Mouse (Mus musculus): Measurements from ENCODE around the gene Cdnf. TPM values are rescaled to one million over a fixed set of nuclear protein-coding genes. Genes with fewer than 3 reads are reported as not detected.

Cdnf gene
- polyA plus RNA-seq (2015; fragmentation: Nextera tagmentation; extraction: Ambion mirVana) = 0.12 and 0.19 TPM in 2 replicates

- Histone ChIP-seq H3K4me1 (peaks cover 16% of the 10 kb centered on the region), H3K4me3 (replicated peaks) (peak within 1 kb of the TSS; percentile 76), H3K27me3 (no peaks in the 10 kb centered on the region), H3K36me3 (peaks cover 32% of the 10 kb centered on the region), H3K27ac (peak within 1 kb of the TSS; percentile 81), H3K9me3 (replicated peaks) (no peaks in the 10 kb centered on the region), H3K9ac (peak within 1 kb of the TSS; percentile 83), H3K4me2 (peak within 1 kb of the TSS; percentile 77)
- WGBS = under 1% methylated on average over 60 of the region's 60 CpGs
- ATAC-seq (replicated peaks; ENCODE audit: low FRiP score) = peak; percentile 100
Observed at GRCm38 (mm10) chr2:3512552-3513454, at the start of gene Cdnf, which contains the start of the genes Gm45902 and Hspa14. Gene Cdnf, plus strand, starts transcription at chr2:3513030. Gene Gm45902, minus strand, starts transcription at chr2:3512790. Gene Hspa14, minus strand, starts transcription at chr2:3512814.

DNA sequence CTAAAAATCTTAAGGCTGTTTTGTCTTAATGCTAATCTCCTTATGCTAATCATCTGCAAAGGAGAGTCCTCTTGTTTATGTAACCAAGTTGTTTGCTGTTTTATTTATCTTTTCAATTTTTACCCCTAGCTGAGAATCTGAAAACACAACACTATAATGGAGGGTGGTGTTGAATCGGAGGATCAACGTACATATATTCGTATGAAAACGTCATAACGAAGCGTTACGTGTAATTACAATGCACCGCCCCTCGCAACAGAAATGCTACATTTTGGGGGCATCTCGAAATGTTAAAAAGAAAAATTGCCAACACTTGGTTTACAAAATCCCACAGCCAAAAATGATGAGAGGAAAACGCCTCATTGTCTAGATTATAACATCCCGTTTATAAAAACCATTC, 38.9 kb upstream of the Cdnf start:
- Histone ChIP-seq H3K27ac (peak overlapping the region; percentile 95), H3K36me3 (peaks cover 9% of the 10 kb centered on the region; the same call in 1 of the 2 replicates), H3K9me3 (replicated peaks) (no peaks in the 10 kb centered on the region), H3K4me1 (peaks cover 8% of the 10 kb centered on the region), H3K4me3 (replicated peaks) (peak overlapping the region; percentile 75), H3K9ac (peak overlapping the region; percentile 83), H3K27me3 (no peaks in the 10 kb centered on the region), H3K4me2 (peak overlapping the region; percentile 77)
- under 1% methylated on average over 12 of the region's 12 CpGs for WGBS
- ATAC-seq (replicated peaks; ENCODE audit: low FRiP score) = no peak

DNA sequence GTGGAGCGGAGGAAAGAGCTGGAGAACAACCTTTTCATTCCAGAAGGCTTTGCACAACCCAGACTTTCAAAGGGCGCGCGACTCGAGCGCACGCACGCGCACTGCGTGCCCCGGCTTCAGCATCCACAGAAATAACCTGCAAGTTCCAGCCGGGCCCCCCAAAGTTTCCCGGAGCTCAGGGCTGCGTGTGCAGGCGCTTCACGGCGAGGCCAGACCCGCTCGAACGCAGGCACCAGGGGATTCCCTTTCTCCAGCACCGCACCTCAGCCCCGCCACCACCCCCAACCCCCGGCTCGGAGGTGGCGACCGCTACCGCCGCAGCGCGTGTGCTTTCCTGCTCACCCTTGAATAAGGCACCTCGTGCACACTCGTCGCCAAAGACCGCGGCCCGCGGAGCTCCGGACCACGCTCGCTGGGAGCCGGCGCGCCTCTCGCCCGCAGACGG, 38.4 kb upstream of the Cdnf start:
- Histone ChIP-seq H3K36me3 (peaks cover 9% of the 10 kb centered on the region; the same call in 1 of the 2 replicates), H3K4me2 (peak overlapping the region; percentile 77), H3K9ac (peak overlapping the region; percentile 83), H3K27ac (peak overlapping the region; percentile 95), H3K4me1 (peaks cover 8% of the 10 kb centered on the region), H3K9me3 (replicated peaks) (no peaks in the 10 kb centered on the region), H3K4me3 (replicated peaks) (peak overlapping the region; percentile 75), H3K27me3 (no peaks in the 10 kb centered on the region)
- ATAC-seq (replicated peaks; ENCODE audit: low FRiP score) = peak; percentile 82
- under 1% methylated on average over 46 of the region's 46 CpGs for WGBS

DNA sequence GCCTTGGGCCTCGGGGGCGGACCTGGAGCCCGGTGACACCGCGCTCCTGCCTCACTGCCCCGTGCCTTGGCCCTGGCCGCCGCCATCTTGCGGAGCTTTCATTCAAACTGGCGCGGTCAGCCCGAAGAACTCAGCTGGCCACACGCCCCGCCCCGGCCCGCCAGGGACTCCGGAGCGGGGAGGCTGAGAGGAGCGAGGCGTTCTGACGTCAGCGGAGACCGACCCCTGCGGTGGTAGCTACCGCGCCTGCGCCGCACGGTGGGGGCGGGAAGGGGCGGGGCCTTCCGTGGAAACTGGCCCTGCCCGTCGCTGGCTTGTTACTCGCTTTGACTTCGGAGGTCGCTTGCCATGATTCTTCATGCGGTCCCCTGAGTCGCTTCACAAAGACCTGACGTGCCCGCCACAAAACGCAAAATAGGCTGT, 38.0 kb upstream of the Cdnf start, which contains the start of gene Suv39h2:
Suv39h2 (minus strand) TSS at position 171 of the 423 bp plus-strand sequence.
- Histone ChIP-seq H3K4me1 (peaks cover 8% of the 10 kb centered on the region), H3K9me3 (replicated peaks) (no peaks in the 10 kb centered on the region), H3K27me3 (no peaks in the 10 kb centered on the region), H3K4me2 (peak within 1 kb of the TSS; percentile 77), H3K36me3 (peaks cover 6% of the 10 kb centered on the region; the same call in 1 of the 2 replicates), H3K9ac (peak within 1 kb of the TSS; percentile 83), H3K4me3 (replicated peaks) (peak within 1 kb of the TSS; percentile 75), H3K27ac (peak within 1 kb of the TSS; percentile 95)
- ATAC-seq (replicated peaks; ENCODE audit: low FRiP score) = peak; percentile 99
- under 1% methylated on average over 40 of the region's 42 CpGs for WGBS

DNA sequence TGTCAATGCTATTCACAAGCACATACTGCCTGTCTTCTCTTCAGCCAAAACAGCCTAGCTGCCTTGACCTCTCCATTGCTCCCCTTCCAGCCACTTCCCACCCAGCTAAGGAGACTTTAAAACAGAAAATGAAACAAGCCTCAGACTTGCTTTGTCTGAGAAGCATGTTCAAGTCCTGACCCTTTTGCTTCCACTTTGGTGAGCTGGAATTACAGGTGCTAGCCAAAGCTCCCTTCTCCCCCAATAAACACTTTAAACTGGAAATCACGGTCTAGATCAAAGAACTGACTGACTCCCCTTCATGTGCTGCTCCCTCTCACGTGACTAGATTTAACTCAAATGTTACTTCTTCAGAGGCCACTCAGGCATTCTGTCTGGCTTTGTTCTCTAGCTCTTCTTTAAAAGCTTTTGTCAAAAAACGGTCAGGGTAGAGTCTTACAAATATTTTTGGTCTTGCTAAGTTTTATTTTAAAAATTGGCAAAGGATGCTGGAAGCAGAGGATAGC, 37.0 kb upstream of the Cdnf start:
- no peak overlapping the region for H3K27ac ChIP-seq
- no peaks in the 10 kb centered on the region for H3K9me3 ChIP-seq (replicated peaks)
- no peaks in the 10 kb centered on the region for H3K27me3 ChIP-seq
- no peak for ATAC-seq (replicated peaks; ENCODE audit: low FRiP score)
- H3K36me3 ChIP-seq = no peaks in the 10 kb centered on the region
- H3K4me3 ChIP-seq (replicated peaks) = no peak overlapping the region
- H3K4me2 ChIP-seq = peak overlapping the region; percentile 77
- H3K4me1 ChIP-seq = peaks cover 8% of the 10 kb centered on the region
- no peak overlapping the region for H3K9ac ChIP-seq
- 48% methylated on average over 3 of the region's 3 CpGs for WGBS

DNA sequence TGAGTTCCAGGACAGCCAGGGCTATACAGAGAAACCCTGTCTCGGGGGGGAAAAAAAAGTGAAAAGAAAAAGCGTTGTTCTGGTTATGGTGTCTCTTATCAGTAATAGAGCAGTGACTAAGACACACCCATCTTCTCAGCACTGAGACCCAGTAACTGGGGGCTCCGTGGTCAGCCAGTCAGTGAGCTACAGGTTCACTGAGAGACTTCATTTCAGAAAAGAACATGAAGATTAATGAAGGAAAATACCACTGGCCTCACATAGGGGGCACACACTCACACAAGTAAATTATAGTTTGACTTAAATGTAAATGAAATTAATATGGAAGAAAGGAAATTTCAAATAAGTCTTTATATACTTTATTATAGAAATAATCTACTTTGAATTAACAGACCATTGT, 32.6 kb upstream of the Cdnf start:
- Histone ChIP-seq H3K4me3 (replicated peaks) (no peak overlapping the region), H3K9ac (no peak overlapping the region), H3K4me2 (no peak overlapping the region), H3K36me3 (no peaks in the 10 kb centered on the region), H3K27me3 (no peaks in the 10 kb centered on the region), H3K4me1 (no peaks in the 10 kb centered on the region), H3K9me3 (replicated peaks) (no peaks in the 10 kb centered on the region), H3K27ac (no peak overlapping the region)
- no peak for ATAC-seq (replicated peaks; ENCODE audit: low FRiP score)
- WGBS = 85% methylated on average over 3 of the region's 3 CpGs

- Histone ChIP-seq H3K27ac (no peak overlapping the region), H3K4me2 (no peak overlapping the region), H3K27me3 (no peaks in the 10 kb centered on the region), H3K36me3 (peaks cover 56% of the 10 kb centered on the region), H3K4me1 (no peaks in the 10 kb centered on the region), H3K9ac (no peak overlapping the region), H3K4me3 (replicated peaks) (no peak overlapping the region), H3K9me3 (replicated peaks) (no peaks in the 10 kb centered on the region)
- no peak for ATAC-seq (replicated peaks; ENCODE audit: low FRiP score)
- WGBS = 90% methylated on average over 3 of the region's 3 CpGs
Observed at GRCm38 (mm10) chr2:3489816-3490215, 23.0 kb upstream of the Cdnf start.

DNA sequence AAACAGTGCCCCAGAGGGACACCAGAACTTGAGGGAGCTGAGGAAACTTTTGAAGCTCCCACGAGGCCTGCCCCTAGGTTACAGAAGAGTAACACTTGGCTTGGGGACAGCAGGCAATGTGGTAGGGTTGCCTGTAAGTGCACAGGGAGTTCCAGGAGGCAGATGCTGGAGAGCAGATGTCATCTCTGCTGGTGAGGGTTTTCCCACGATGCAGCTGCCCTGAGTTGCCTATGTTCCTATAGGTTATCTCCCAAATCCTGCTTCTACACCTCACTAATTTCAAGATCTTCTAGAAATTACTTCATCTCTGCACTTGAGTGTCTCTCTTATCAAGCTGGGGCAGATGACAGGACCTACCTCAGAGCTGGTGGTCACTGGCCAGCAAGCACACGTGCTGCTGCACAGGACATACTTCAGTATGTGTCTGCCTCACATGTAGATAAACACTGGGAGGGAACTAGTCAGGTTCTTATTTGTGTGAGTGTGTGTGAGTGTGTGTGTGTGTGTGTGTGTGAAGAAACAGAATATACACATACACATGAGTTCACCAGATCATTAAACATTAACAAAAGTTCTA, 18.9 kb upstream of the Cdnf start:
- Histone ChIP-seq H3K4me3 (replicated peaks) (no peak overlapping the region), H3K36me3 (peaks cover 88% of the 10 kb centered on the region), H3K4me1 (no peaks in the 10 kb centered on the region), H3K4me2 (no peak overlapping the region), H3K27ac (no peak overlapping the region), H3K27me3 (no peaks in the 10 kb centered on the region), H3K9ac (no peak overlapping the region), H3K9me3 (replicated peaks) (no peaks in the 10 kb centered on the region)
- ATAC-seq (replicated peaks; ENCODE audit: low FRiP score) = no peak
- 82% methylated on average over 3 of the region's 3 CpGs for WGBS

- WGBS = 93% methylated on average over 6 of the region's 6 CpGs
Observed at GRCm38 (mm10) chr2:3499543-3499942, 13.3 kb upstream of the Cdnf start.

DNA sequence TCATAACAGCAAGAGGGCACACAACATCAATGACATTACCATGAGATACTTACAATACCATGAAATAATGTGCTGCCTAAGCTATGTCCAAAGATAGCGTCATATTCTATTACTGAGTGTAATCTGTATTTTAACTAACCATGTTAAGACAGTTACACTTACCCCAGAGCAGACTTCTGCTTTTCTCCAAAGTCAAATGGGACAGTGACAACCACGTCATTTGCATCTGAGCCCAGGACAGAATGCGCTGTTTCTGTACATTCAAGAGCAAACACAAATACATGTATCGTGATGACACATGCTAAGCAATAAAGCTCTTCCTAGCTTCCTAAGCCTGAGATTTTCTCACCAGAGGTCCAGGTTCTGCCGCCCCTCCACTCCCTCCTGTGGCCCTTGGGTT, 11.9 kb upstream of the Cdnf start:
- H3K4me3 ChIP-seq (replicated peaks) = no peak overlapping the region
- H3K9ac ChIP-seq = no peak overlapping the region
- H3K27me3 ChIP-seq = no peaks in the 10 kb centered on the region
- no peak overlapping the region for H3K4me2 ChIP-seq
- 94% methylated on average over 5 of the region's 5 CpGs for WGBS
- ATAC-seq (replicated peaks; ENCODE audit: low FRiP score) = no peak
- H3K4me1 ChIP-seq = no peaks in the 10 kb centered on the region
- H3K27ac ChIP-seq = no peak overlapping the region
- peaks cover 79% of the 10 kb centered on the region for H3K36me3 ChIP-seq
- no peaks in the 10 kb centered on the region for H3K9me3 ChIP-seq (replicated peaks)

More at GRCm38 (mm10) chr2:3499543-3499942, 13.3 kb upstream of the Cdnf start:
- Histone ChIP-seq H3K4me3 (replicated peaks) (no peak overlapping the region), H3K27me3 (no peaks in the 10 kb centered on the region), H3K4me2 (no peak overlapping the region), H3K9me3 (replicated peaks) (no peaks in the 10 kb centered on the region), H3K4me1 (no peaks in the 10 kb centered on the region), H3K27ac (no peak overlapping the region), H3K9ac (no peak overlapping the region), H3K36me3 (peaks cover 80% of the 10 kb centered on the region)
- no peak for ATAC-seq (replicated peaks; ENCODE audit: low FRiP score)

GRCm38 (mm10) chr2:3512076-3512475, 754 bp upstream of the Cdnf start:
- Histone ChIP-seq H3K4me3 (replicated peaks) (peak overlapping the region; percentile 76), H3K9me3 (replicated peaks) (no peaks in the 10 kb centered on the region), H3K27ac (peak overlapping the region; percentile 81), H3K36me3 (peaks cover 40% of the 10 kb centered on the region), H3K9ac (peak overlapping the region; percentile 83), H3K27me3 (no peaks in the 10 kb centered on the region), H3K4me1 (peaks cover 16% of the 10 kb centered on the region), H3K4me2 (peak overlapping the region; percentile 77)
- under 1% methylated on average over 15 of the region's 15 CpGs for WGBS
- ATAC-seq (replicated peaks; ENCODE audit: low FRiP score) = no peak; the same call in 1 of the 2 replicates

GRCm38 (mm10) chr2:3522558-3522957, 9.7 kb downstream of the Cdnf start:
- no peaks in the 10 kb centered on the region for H3K36me3 ChIP-seq
- no peak overlapping the region for H3K27ac ChIP-seq
- H3K4me2 ChIP-seq = no peak overlapping the region
- no peak overlapping the region for H3K9ac ChIP-seq
- WGBS = 83% methylated on average over 4 of the region's 4 CpGs
- H3K9me3 ChIP-seq (replicated peaks) = no peaks in the 10 kb centered on the region
- H3K4me1 ChIP-seq = no peaks in the 10 kb centered on the region
- no peak for ATAC-seq (replicated peaks; ENCODE audit: low FRiP score)
- H3K27me3 ChIP-seq = no peaks in the 10 kb centered on the region
- no peak overlapping the region for H3K4me3 ChIP-seq (replicated peaks)

All from kidney, embryonic 15.5 days (tissue).